Mouse (Mus musculus) olfactory bulb, adult 2 months (tissue): ENCODE results near the gene Slc38a6.

Experiments
- CTCF ChIP-seq: fragments of 200-500 bp; IDR thresholded peaks from 2 replicates; pipeline ENCODE4 v1.5.1; 2012; ENCODE audit warnings: low read depth, mild to moderate bottlenecking, low read length, moderate library complexity; ENCODE audit not compliant: insufficient read depth
- POLR2A ChIP-seq: fragments of 200-500 bp; IDR thresholded peaks from 2 replicates; pipeline ENCODE4 v1.6.1; 2012; ENCODE audit warnings: mild to moderate bottlenecking, low read depth, low read length, moderate library complexity; ENCODE audit not compliant: insufficient read depth

- TF ChIP-seq POLR2A (no peak), CTCF (no peak)
These were observed 80.0 kb downstream of the Slc38a6 start for GRCm38 (mm10) chr12:73366581-73366980.
